19 mouse cellular contexts compared by ENCODE assay signal in the genomic region with DNA sequence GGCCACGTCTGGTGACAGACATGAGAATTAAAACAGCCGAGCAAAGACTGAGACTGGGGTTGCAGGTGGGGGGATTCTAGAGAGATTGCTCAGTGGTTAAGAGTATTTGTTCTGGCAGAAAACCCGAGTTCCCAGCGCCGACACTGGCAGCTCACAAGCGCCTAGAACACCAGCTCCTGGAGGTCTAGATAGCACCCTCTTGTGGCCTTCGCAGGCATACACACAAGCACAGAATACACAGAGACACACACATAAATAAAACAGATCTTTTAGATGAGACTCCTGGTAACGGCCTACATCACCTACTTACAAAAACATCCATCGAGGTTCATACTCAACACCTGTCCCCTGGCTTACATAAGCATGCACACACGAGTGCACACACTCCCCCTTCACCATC.
DNase-seq lines count a peak whose midpoint lies in the region; ATAC-seq and TF ChIP-seq lines count a peak whose summit lies in the region.
"Had no signal": no experiment of that assay in that cellular context is flagged by ENCODE, and none has a peak within 500 bp of the region (broad histone marks: within the 10 kb centered on the region; RNA-seq: fewer than 3 reads in every experiment).

No protein-coding gene starts in this region.

- ATAC-seq in heart, postnatal 0 days (ENCODE audit: insufficient read depth, low read depth), result no peak
- no peak for ATAC-seq in liver, embryonic 14.5 days (ENCODE audit: insufficient read depth)

- 0 out of 2 replicates have a peak, but pooled peaks have one; percentile 1 for TF ChIP-seq CTCF in heart, postnatal 0 days (IDR thresholded peaks at IDR 0.05; ENCODE audit: low read depth)
- TF ChIP-seq CTCF in liver, embryonic 14.5 days (IDR thresholded peaks at IDR 0.05; ENCODE audit: low read depth), result peak; percentile 42; the same call in 1 of the 2 replicates
- peak; percentile 19 to 56; a peak in 3 of 4 replicates for TF ChIP-seq CTCF in CH12.LX (conservative IDR thresholded peaks at IDR 0.05 in 1 of 2, IDR thresholded peaks at IDR 0.05 in 1 of 2; ENCODE audit: low read depth in 2 of 2, low read length in 2 of 2)

- H3K4me2 ChIP-seq in heart, postnatal 0 days (ENCODE audit: low read depth, low read length), result no peak overlapping the region
- H3K4me2 ChIP-seq in liver, embryonic 14.5 days (ENCODE audit: low read depth), result no peak overlapping the region
- no peak overlapping the region for H3K4me2 ChIP-seq in CH12.LX (ENCODE audit: insufficient read depth, low read depth, poor library complexity, severe bottlenecking)
- H3K4me2 ChIP-seq: embryonic facial prominence, embryonic 13.5 days; heart, embryonic 15.5 days; hindbrain, embryonic 12.5 days; limb, embryonic 15.5 days had no signal

- in situ Hi-C loops in CH12.LX (cut with MboI; ENCODE audit: low pct_ligation_motif_present, low pct_unique_long_range_greater_than_20kb, low sequenced_read_pairs), result no loop called here

- DNase-seq in heart, postnatal 0 days (ENCODE audit: low spot score), result no peak
- no peak for DNase-seq in heart, adult 11 months
- no peak for DNase-seq in liver, embryonic 14.5 days (ENCODE audit: low read depth in 3 of 3, low spot score in 3 of 3)
- DNase-seq in liver (no peak), CH12.LX (ENCODE audit: extremely low read depth) (no peak), ZHBTc4 (ENCODE audit: low read depth, low spot score) (peak; percentile 81)
- DNase-seq in cerebellum, postnatal 36 days, result no peak
- DNase-seq: adrenal gland, postnatal 25 days; B cell, adult 2 months; cerebellum, adult 9-10 months; heart, adult 18-20 months; layer of hippocampus, adult 9-11 months; lung, postnatal 14 days; thymus, postnatal 36 days had no signal

- H3K9ac ChIP-seq in heart, postnatal 0 days (replicated peaks; ENCODE audit: low read depth, low read length), result no peak overlapping the region
- no peak overlapping the region for H3K9ac ChIP-seq in liver, embryonic 14.5 days (replicated peaks)
- H3K9ac ChIP-seq in CH12.LX (ENCODE audit: insufficient read depth, low read depth), result no peak overlapping the region
- H3K9ac ChIP-seq: embryonic facial prominence, embryonic 13.5 days; heart, embryonic 15.5 days; hindbrain, embryonic 12.5 days; limb, embryonic 15.5 days had no signal

- no peaks in the 10 kb centered on the region for H3K79me2 ChIP-seq in CH12.LX (replicated peaks; ENCODE audit: control insufficient read depth, extremely low read depth, insufficient read depth, poor library complexity, severe bottlenecking)

- 84% methylated on average over 10 of the region's 10 CpGs for WGBS in heart, postnatal 0 days
- WGBS in liver, embryonic 14.5 days (ENCODE audit: insufficient replicate concordance), result 72% methylated on average over 10 of the region's 10 CpGs

- TF ChIP-seq EP300 in heart, postnatal 0 days (IDR thresholded peaks at IDR 0.05; ENCODE audit: low read depth), result no peak
- TF ChIP-seq EP300 in liver, embryonic 14.5 days (IDR thresholded peaks at IDR 0.05; ENCODE audit: low read depth), result no peak
- TF ChIP-seq EP300 in CH12.LX (IDR thresholded peaks at IDR 0.05; ENCODE audit: low read length), result no peak

- H3K27me3 ChIP-seq in heart, postnatal 0 days (ENCODE audit: control insufficient read depth, insufficient read depth, low read length), result no peaks in the 10 kb centered on the region
- H3K27me3 ChIP-seq in liver, embryonic 14.5 days (ENCODE audit: control insufficient read depth, insufficient read depth, low read length), result no peaks in the 10 kb centered on the region
- no peaks in the 10 kb centered on the region for H3K27me3 ChIP-seq in CH12.LX (replicated peaks)
- H3K27me3 ChIP-seq: embryonic facial prominence, embryonic 13.5 days; heart, embryonic 15.5 days; hindbrain, embryonic 12.5 days; limb, embryonic 15.5 days had no signal

- TF ChIP-seq RAD21 in CH12.LX (IDR thresholded peaks at IDR 0.05; ENCODE audit: low read depth, low read length), result peak; percentile 19

- TF ChIP-seq POLR2A in CH12.LX (IDR thresholded peaks at IDR 0.05; ENCODE audit: low read depth, low read length), result no peak

- H3K4me3 ChIP-seq in heart, postnatal 0 days (ENCODE audit: low read depth, low read length), result no peak overlapping the region
- H3K4me3 ChIP-seq in liver, embryonic 14.5 days (ENCODE audit: insufficient read depth in 1 of 2, low read depth in 2 of 2, low read length in 2 of 2), result no peak overlapping the region
- H3K4me3 ChIP-seq in CH12.LX (replicated peaks in 1 of 3; ENCODE audit: low read depth in 2 of 3, low read length in 2 of 3, poor library complexity in 1 of 3), result no peak overlapping the region
- H3K4me3 ChIP-seq: embryonic facial prominence, embryonic 13.5 days; heart, embryonic 15.5 days; hindbrain, embryonic 12.5 days; limb, embryonic 15.5 days; midbrain, embryonic 10.5 days had no signal

- H3K9me3 ChIP-seq in heart, postnatal 0 days (replicated peaks; ENCODE audit: control insufficient read depth, low read length), result no peaks in the 10 kb centered on the region
- no peaks in the 10 kb centered on the region for H3K9me3 ChIP-seq in liver, embryonic 14.5 days (ENCODE audit: control insufficient read depth, low read length)
- peaks cover 2% of the 10 kb centered on the region for H3K9me3 ChIP-seq in CH12.LX (replicated peaks; ENCODE audit: low read length)
- H3K9me3 ChIP-seq: embryonic facial prominence, embryonic 13.5 days; heart, embryonic 15.5 days; hindbrain, embryonic 12.5 days; limb, embryonic 15.5 days; midbrain, embryonic 10.5 days had no signal

- dilution Hi-C loops in CH12.LX (cut with MboI; ENCODE audit: extremely low pct_ligation_motif_present, extremely low pct_unique_long_range_greater_than_20kb, low sequenced_read_pairs), result no loop called here

- H3K4me1 ChIP-seq in heart, postnatal 0 days (ENCODE audit: control insufficient read depth, insufficient read depth), result peaks cover 4% of the 10 kb centered on the region; the same call in 1 of the 2 replicates
- peaks cover 9 to 25% of the 10 kb centered on the region in 2 experiments for H3K4me1 ChIP-seq in liver, embryonic 14.5 days (replicated peaks; ENCODE audit: control insufficient read depth in 2 of 2, insufficient read depth in 2 of 2, low read length in 1 of 2)
- peaks cover 10 to 39% of the 10 kb centered on the region in 2 experiments for H3K4me1 ChIP-seq in CH12.LX (ENCODE audit: control insufficient read depth in 1 of 2, insufficient read depth in 2 of 2)
- H3K4me1 ChIP-seq: limb, embryonic 15.5 days; midbrain, embryonic 10.5 days had no signal

- no peak overlapping the region for H3K27ac ChIP-seq in heart, postnatal 0 days (ENCODE audit: low read depth)
- no peak overlapping the region for H3K27ac ChIP-seq in liver, embryonic 14.5 days
- no peak overlapping the region for H3K27ac ChIP-seq in CH12.LX (ENCODE audit: insufficient read depth, low read depth)
- H3K27ac ChIP-seq: embryonic facial prominence, embryonic 13.5 days; heart, embryonic 15.5 days; hindbrain, embryonic 12.5 days; limb, embryonic 15.5 days; midbrain, embryonic 10.5 days had no signal

- H3K36me3 ChIP-seq in heart, postnatal 0 days (replicated peaks; ENCODE audit: control insufficient read depth, insufficient read depth, low read length), result no peaks in the 10 kb centered on the region
- H3K36me3 ChIP-seq in liver, embryonic 14.5 days (replicated peaks; ENCODE audit: control insufficient read depth, insufficient read depth, low read depth), result no peaks in the 10 kb centered on the region
- peaks cover 0 to 22% of the 10 kb centered on the region in 2 experiments for H3K36me3 ChIP-seq in CH12.LX (replicated peaks in 1 of 2; ENCODE audit: control insufficient read depth in 1 of 2, insufficient read depth in 1 of 2, low read length in 1 of 2)
- H3K36me3 ChIP-seq: embryonic facial prominence, embryonic 13.5 days; heart, embryonic 15.5 days; hindbrain, embryonic 12.5 days; limb, embryonic 15.5 days; midbrain, embryonic 10.5 days had no signal

TF ChIP-seq in CH12.LX, 34 proteins besides CTCF, POLR2A, EP300 and RAD21:
- TF ChIP-seq ZMIZ1 (IDR thresholded peaks at IDR 0.05; ENCODE audit: low read depth, low read length) (no peak), SMC3 (IDR thresholded peaks at IDR 0.05; ENCODE audit: low read depth, low read length) (peak; percentile 54), RCOR1 (conservative IDR thresholded peaks at IDR 0.05; ENCODE audit: low read depth, low read length) (no peak), ZNF384 (IDR thresholded peaks at IDR 0.05; ENCODE audit: low read depth, low read length) (no peak), TBP (conservative IDR thresholded peaks at IDR 0.05; ENCODE audit: low read depth, low read length) (no peak)
TF ChIP-seq in CH12.LX: peak in this region for 1.
